Mouse (Mus musculus) midbrain, embryonic 12.5 days (tissue): ENCODE results near the gene Itgal. TPM values are rescaled to one million over a fixed set of nuclear protein-coding genes. Genes with fewer than 3 reads are reported as not detected.
A peak's percentile ranks its signal among the peaks of the same experiment; 100 is the strongest.
"Not testable (repeated sequence)": the region's sequence is repeated elsewhere in the genome, so short reads cannot be mapped to it uniquely, and the experiment has no call there.

Experiments
- ATAC-seq: fragments of 200-750 bp; cut with Nextera tagmentation; 2 replicates; pipeline ENCODE4 v1.8.0; 2017; ENCODE audit warnings: low read depth, moderate TSS enrichment, moderate library complexity; ENCODE audit not compliant: low FRiP score
- H3K27ac ChIP-seq: fragments of 300-500 bp; sonication (generic); replicated peaks from 2 replicates; pipeline ENCODE4 v1.5.1; 2016; ENCODE audit warnings: mild to moderate bottlenecking
- H3K27me3 ChIP-seq: fragments of 300-500 bp; sonication (generic); 2 replicates; pipeline ENCODE4 v1.6.1; 2016; ENCODE audit warnings: mild to moderate bottlenecking
- H3K36me3 ChIP-seq: fragments of 300-500 bp; sonication (generic); 2 replicates; pipeline ENCODE4 v1.6.1; 2016
- H3K4me1 ChIP-seq: fragments of 300-500 bp; sonication (generic); 2 replicates; pipeline ENCODE4 v1.6.1; 2016
- H3K4me2 ChIP-seq: fragments of 300-500 bp; sonication (generic); replicated peaks from 2 replicates; pipeline ENCODE4 v1.6.1; 2016; ENCODE audit warnings: mild to moderate bottlenecking, moderate library complexity
- H3K4me3 ChIP-seq: fragments of 300-500 bp; sonication (generic); 2 replicates; pipeline ENCODE4 v1.5.1; 2016; ENCODE audit warnings: mild to moderate bottlenecking
- H3K9ac ChIP-seq: fragments of 300-500 bp; sonication (generic); replicated peaks from 2 replicates; pipeline ENCODE4 v1.6.1; 2016; ENCODE audit warnings: mild to moderate bottlenecking, moderate library complexity
- H3K9me3 ChIP-seq: fragments of 300-500 bp; sonication (generic); 2 replicates; pipeline ENCODE4 v1.6.1; 2016; ENCODE audit warnings: mild to moderate bottlenecking
- WGBS: fragments of 180-500 bp; shearing (Covaris S2); methylation state at CpG from one replicate; pipeline ENCODE4 v1.1.7; 2016; 5-methylcytosine and 5-hydroxymethylcytosine counted together
- polyA plus RNA-seq: library from polyadenylated mRNA; unstranded; fragments of >200 nt; fragmentation: Nextera tagmentation; extraction: Ambion mirVana; gene quantifications from 2 replicates; pipeline ENCODE4 v1.2.1, GENCODE M21; 2016

Gene Itgal
- 0.46 and 0.52 TPM in 2 replicates for polyA plus RNA-seq

- Histone ChIP-seq H3K4me3 (no peak within 1 kb of the TSS), H3K9me3 (no peaks in the 10 kb centered on the region), H3K27ac (no peak within 1 kb of the TSS), H3K36me3 (no peaks in the 10 kb centered on the region), H3K9ac (no peak within 1 kb of the TSS), H3K4me2 (no peak within 1 kb of the TSS), H3K4me1 (no peaks in the 10 kb centered on the region), H3K27me3 (no peaks in the 10 kb centered on the region)
- ATAC-seq, result no peak
- 89% methylated on average over 11 of the region's 11 CpGs for WGBS
Observed at GRCm38 (mm10) chr7:127296098-127296497, at the start of gene Itgal. Itgal (plus strand) TSS chr7:127296260.

GRCm38 (mm10) chr7:127250511-127250910, 45.5 kb upstream of the Itgal start:
- ATAC-seq, H3K27ac ChIP-seq, H3K4me2 ChIP-seq, H3K4me3 ChIP-seq, H3K9me3 ChIP-seq, H3K9ac ChIP-seq, H3K27me3 ChIP-seq: not testable (repeated sequence)
- Histone ChIP-seq H3K36me3 (peaks cover 18% of the 10 kb centered on the region), H3K4me1 (peaks cover 26% of the 10 kb centered on the region)
- WGBS, result 92% methylated on average over 8 of the region's 8 CpGs

GRCm38 (mm10) chr7:127252414-127252813, 43.6 kb upstream of the Itgal start:
- no peak for ATAC-seq
- WGBS, result 92% methylated on average over 2 of the region's 2 CpGs
- Histone ChIP-seq H3K36me3 (peaks cover 24% of the 10 kb centered on the region), H3K27ac (no peak overlapping the region), H3K9ac (no peak overlapping the region), H3K27me3 (no peaks in the 10 kb centered on the region), H3K9me3 (no peaks in the 10 kb centered on the region), H3K4me1 (peaks cover 13% of the 10 kb centered on the region), H3K4me3 (no peak overlapping the region), H3K4me2 (no peak overlapping the region)

- Histone ChIP-seq H3K4me1 (peaks cover 13% of the 10 kb centered on the region), H3K4me2 (peak overlapping the region; percentile 85), H3K36me3 (peaks cover 32% of the 10 kb centered on the region), H3K4me3 (peak overlapping the region; percentile 56), H3K27me3 (no peaks in the 10 kb centered on the region), H3K9ac (peak overlapping the region; percentile 70), H3K9me3 (no peaks in the 10 kb centered on the region), H3K27ac (peak overlapping the region; percentile 89)
- WGBS, result 81% methylated on average over 6 of the region's 6 CpGs
- ATAC-seq, result no peak
Observed at GRCm38 (mm10) chr7:127253341-127253740, 42.7 kb upstream of the Itgal start.

- peak; percentile 92 for ATAC-seq
Observed at GRCm38 (mm10) chr7:127253821-127254769, 42.0 kb upstream of the Itgal start.

GRCm38 (mm10) chr7:127255008-127255407, 41.1 kb upstream of the Itgal start:
- H3K36me3 ChIP-seq, result peaks cover 27% of the 10 kb centered on the region
- no peak for ATAC-seq
- peak overlapping the region; percentile 70 for H3K9ac ChIP-seq
- H3K4me3 ChIP-seq, result peak overlapping the region; percentile 56
- no peaks in the 10 kb centered on the region for H3K27me3 ChIP-seq
- H3K4me1 ChIP-seq, result peaks cover 25% of the 10 kb centered on the region
- WGBS, result 33% methylated on average over 4 of the region's 4 CpGs
- peak overlapping the region; percentile 85 for H3K4me2 ChIP-seq
- H3K27ac ChIP-seq, result peak overlapping the region; percentile 89
- no peaks in the 10 kb centered on the region for H3K9me3 ChIP-seq

More at GRCm38 (mm10) chr7:127253821-127254769, 42.0 kb upstream of the Itgal start:
- H3K27me3 ChIP-seq, result no peaks in the 10 kb centered on the region
- H3K4me2 ChIP-seq, result peak overlapping the region; percentile 85
- H3K9me3 ChIP-seq, result no peaks in the 10 kb centered on the region
- peaks cover 35% of the 10 kb centered on the region for H3K36me3 ChIP-seq
- WGBS, result under 1% methylated on average over 136 of the region's 136 CpGs
- H3K4me3 ChIP-seq, result peak overlapping the region; percentile 56
- H3K4me1 ChIP-seq, result peaks cover 16% of the 10 kb centered on the region
- H3K9ac ChIP-seq, result peak overlapping the region; percentile 70
- H3K27ac ChIP-seq, result peak overlapping the region; percentile 89

- Histone ChIP-seq H3K9me3 (no peaks in the 10 kb centered on the region), H3K4me3 (no peak overlapping the region), H3K27me3 (no peaks in the 10 kb centered on the region), H3K27ac (no peak overlapping the region), H3K9ac (no peak overlapping the region), H3K36me3 (peaks cover 27% of the 10 kb centered on the region), H3K4me2 (no peak overlapping the region), H3K4me1 (peaks cover 28% of the 10 kb centered on the region)
- no peak for ATAC-seq
- WGBS, result 96% methylated on average over 2 of the region's 2 CpGs
Observed at GRCm38 (mm10) chr7:127255965-127256364, 40.1 kb upstream of the Itgal start.

- H3K4me2 ChIP-seq, result no peak overlapping the region
- H3K9ac ChIP-seq, result no peak overlapping the region
- no peaks in the 10 kb centered on the region for H3K9me3 ChIP-seq
- no peak overlapping the region for H3K27ac ChIP-seq
- WGBS, result 94% methylated on average over 5 of the region's 5 CpGs
- H3K27me3 ChIP-seq, result no peaks in the 10 kb centered on the region
- peaks cover 25% of the 10 kb centered on the region for H3K36me3 ChIP-seq
- peaks cover 32% of the 10 kb centered on the region for H3K4me1 ChIP-seq
- no peak for ATAC-seq
- no peak overlapping the region for H3K4me3 ChIP-seq
Observed at GRCm38 (mm10) chr7:127256518-127256917, 39.5 kb upstream of the Itgal start.

GRCm38 (mm10) chr7:127259186-127259905, 36.7 kb upstream of the Itgal start:
- WGBS, result 76% methylated on average over 8 of the region's 8 CpGs
- H3K27ac ChIP-seq, result no peak overlapping the region
- no peaks in the 10 kb centered on the region for H3K27me3 ChIP-seq
- H3K9ac ChIP-seq, result no peak overlapping the region; the same call in 1 of the 2 replicates
- no peak for ATAC-seq
- peaks cover 25% of the 10 kb centered on the region for H3K36me3 ChIP-seq
- H3K9me3 ChIP-seq, result no peaks in the 10 kb centered on the region
- H3K4me1 ChIP-seq, result peaks cover 30% of the 10 kb centered on the region
- H3K4me2 ChIP-seq, result peak overlapping the region; percentile 90
- H3K4me3 ChIP-seq, result peak overlapping the region; percentile 74

GRCm38 (mm10) chr7:127260309-127261111, 35.5 kb upstream of the Itgal start, which contains the start of gene Dctpp1:
Dctpp1 (minus strand) TSS chr7:127260709.
- Histone ChIP-seq H3K4me3 (peak within 1 kb of the TSS; percentile 74), H3K9ac (peak within 1 kb of the TSS; percentile 67), H3K4me2 (peak within 1 kb of the TSS; percentile 90), H3K27me3 (no peaks in the 10 kb centered on the region), H3K36me3 (peaks cover 25% of the 10 kb centered on the region), H3K4me1 (peaks cover 20% of the 10 kb centered on the region), H3K9me3 (no peaks in the 10 kb centered on the region), H3K27ac (0 out of 2 replicates have a peak within 1 kb of the TSS, but pooled peaks have one; percentile 35)
- under 1% methylated on average over 50 of the region's 50 CpGs for WGBS
- ATAC-seq, result peak; percentile 99

GRCm38 (mm10) chr7:127262218-127262961, 33.7 kb upstream of the Itgal start:
- no peak for ATAC-seq
- peaks cover 20% of the 10 kb centered on the region for H3K4me1 ChIP-seq
- H3K36me3 ChIP-seq, result peaks cover 12% of the 10 kb centered on the region; the same call in 1 of the 2 replicates
- no peak overlapping the region for H3K27ac ChIP-seq
- no peaks in the 10 kb centered on the region for H3K27me3 ChIP-seq
- H3K4me3 ChIP-seq, result no peak overlapping the region
- no peak overlapping the region for H3K4me2 ChIP-seq
- 82% methylated on average over 10 of the region's 10 CpGs for WGBS
- H3K9ac ChIP-seq, result no peak overlapping the region
- H3K9me3 ChIP-seq, result no peaks in the 10 kb centered on the region
